Mouse (Mus musculus) olfactory bulb, adult 2 months (tissue): ENCODE measurements around the gene Sptlc2. TPM values are rescaled to one million over a fixed set of nuclear protein-coding genes. Genes with fewer than 3 reads are reported as not detected.

Experiments used
- H3K27ac ChIP-seq: fragments of 200-500 bp; 2 replicates; pipeline ENCODE4 v1.5.1; 2012; ENCODE audit warnings: low read depth, low read length; ENCODE audit not compliant: insufficient read depth
- H3K4me1 ChIP-seq: fragments of 200-500 bp; 2 replicates; pipeline ENCODE4 v1.6.1; 2012; ENCODE audit warnings: low read length; ENCODE audit not compliant: control insufficient read depth, insufficient read depth
- H3K4me3 ChIP-seq: fragments of 200-500 bp; 2 replicates; pipeline ENCODE4 v1.5.1; 2012; ENCODE audit warnings: mild to moderate bottlenecking, low read depth, low read length, moderate library complexity; ENCODE audit not compliant: insufficient read depth
- CTCF ChIP-seq: fragments of 200-500 bp; IDR thresholded peaks from 2 replicates; pipeline ENCODE4 v1.5.1; 2012; ENCODE audit warnings: low read depth, mild to moderate bottlenecking, low read length, moderate library complexity; ENCODE audit not compliant: insufficient read depth
- POLR2A ChIP-seq: fragments of 200-500 bp; IDR thresholded peaks from 2 replicates; pipeline ENCODE4 v1.6.1; 2012; ENCODE audit warnings: mild to moderate bottlenecking, low read depth, low read length, moderate library complexity; ENCODE audit not compliant: insufficient read depth
- WGBS: fragments of 180-500 bp; shearing (Covaris S2); methylation state at CpG from one replicate; pipeline ENCODE4 v1.1.7; 2018; 5-methylcytosine and 5-hydroxymethylcytosine counted together
- polyA plus RNA-seq: library from polyadenylated mRNA; stranded (reverse); fragments of >200 nt; gene quantifications from 2 replicates; pipeline ENCODE4 v1.2.4, GENCODE M21; 2012; ENCODE audit warnings: low replicate concordance; ENCODE audit not compliant: missing spikeins, insufficient read depth, insufficient read length

Sptlc2 gene
- polyA plus RNA-seq, 1 experiment = not detected

DNA sequence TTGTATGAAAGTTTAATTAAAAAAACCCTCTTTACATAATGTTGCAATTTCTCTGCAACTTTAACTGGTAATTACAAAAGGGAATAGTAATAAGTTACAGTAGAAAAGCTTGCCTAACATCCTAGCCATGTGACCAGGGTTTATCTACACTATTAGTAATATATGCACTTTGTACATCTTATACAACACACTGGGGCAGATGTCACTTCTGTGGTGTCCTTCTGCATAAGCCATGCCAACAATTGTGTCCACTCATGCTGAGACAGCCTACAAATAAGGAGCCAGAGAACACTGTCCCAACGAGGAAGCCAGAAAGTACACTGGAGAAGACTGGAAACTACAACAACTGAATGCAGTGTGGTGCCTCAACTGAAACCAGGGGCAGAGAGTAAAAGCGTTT, 40.1 kb downstream of the Sptlc2 start:
- Histone ChIP-seq H3K27ac (no peak overlapping the region), H3K4me1 (no peaks in the 10 kb centered on the region), H3K4me3 (no peak overlapping the region)
- WGBS = 68% methylated on average over 2 of the region's 2 CpGs
- TF ChIP-seq POLR2A = no peak
- TF ChIP-seq CTCF = no peak

DNA sequence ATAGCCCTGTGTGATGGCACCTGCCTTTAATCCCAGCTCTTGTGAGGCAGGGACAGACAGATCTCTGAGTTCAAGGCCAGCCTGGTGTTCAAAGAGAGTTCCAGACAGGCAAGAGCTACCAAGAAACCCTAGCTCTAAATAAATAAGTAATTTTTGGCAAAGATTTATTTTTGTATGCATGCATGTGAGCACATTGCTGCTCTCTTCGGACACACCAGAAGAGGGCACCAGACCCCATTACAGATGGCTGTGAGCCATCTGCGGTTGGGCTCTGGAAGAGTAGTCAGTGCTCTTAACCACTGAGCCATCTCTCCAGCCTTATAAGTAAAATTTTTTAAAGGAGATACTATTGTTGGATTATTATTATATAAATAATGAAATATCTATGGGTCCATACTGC, 40.6 kb downstream of the Sptlc2 start:
- no peak overlapping the region for H3K27ac ChIP-seq
- 77% methylated on average over 2 of the region's 2 CpGs for WGBS
- no peak overlapping the region for H3K4me3 ChIP-seq
- no peaks in the 10 kb centered on the region for H3K4me1 ChIP-seq
- TF ChIP-seq POLR2A = no peak
- TF ChIP-seq CTCF = no peak

DNA sequence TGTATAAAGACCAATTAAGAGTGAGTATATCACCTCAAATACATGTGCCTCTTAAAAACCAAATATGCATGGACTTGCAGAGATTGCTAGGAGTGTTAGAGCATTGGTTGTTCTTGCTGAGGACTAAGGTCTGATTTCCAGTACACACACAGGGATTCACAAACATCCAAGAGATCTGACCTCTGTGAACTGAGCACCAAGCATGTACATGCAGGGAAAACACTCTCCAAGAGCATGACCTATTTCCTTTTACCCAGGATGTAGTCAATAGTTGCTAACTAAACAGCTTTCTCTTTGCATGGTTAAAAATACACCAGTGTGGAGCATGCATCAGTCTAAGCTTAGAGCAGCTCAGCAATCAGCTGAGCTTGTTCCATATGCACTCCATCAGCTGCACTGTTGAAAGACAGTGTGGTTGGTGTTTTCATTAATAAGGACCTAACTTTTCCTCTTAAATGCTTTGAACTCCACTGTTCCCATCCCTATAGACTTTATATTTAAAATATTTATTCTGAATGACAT, 45.0 kb downstream of the Sptlc2 start:
- H3K27ac ChIP-seq = no peak overlapping the region
- no peaks in the 10 kb centered on the region for H3K4me1 ChIP-seq
- TF ChIP-seq POLR2A = no peak
- TF ChIP-seq CTCF = no peak
- H3K4me3 ChIP-seq = no peak overlapping the region

DNA sequence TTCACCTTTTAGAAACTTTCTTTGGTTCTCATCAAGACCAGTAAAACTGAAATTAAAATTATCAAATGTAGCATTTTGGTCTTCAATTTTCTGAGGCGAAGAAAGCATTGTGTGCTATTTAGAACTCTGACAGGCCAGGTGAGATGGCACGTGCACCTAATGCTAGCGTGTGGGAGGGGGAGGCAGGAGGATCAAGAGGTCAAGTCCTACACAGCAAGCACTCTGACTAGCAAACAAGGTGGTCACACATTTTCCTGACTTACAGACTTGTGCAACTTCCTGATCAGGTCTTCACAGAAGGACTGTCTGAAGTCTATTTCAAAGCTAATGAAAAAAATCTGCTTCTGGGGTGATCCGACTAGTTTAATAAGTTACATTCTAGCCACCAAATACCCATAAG, 50.1 kb downstream of the Sptlc2 start:
- WGBS = 90% methylated on average over 4 of the region's 4 CpGs
- H3K4me3 ChIP-seq = no peak overlapping the region
- H3K27ac ChIP-seq = no peak overlapping the region
- H3K4me1 ChIP-seq = no peaks in the 10 kb centered on the region
- TF ChIP-seq POLR2A = no peak
- TF ChIP-seq CTCF = no peak

DNA sequence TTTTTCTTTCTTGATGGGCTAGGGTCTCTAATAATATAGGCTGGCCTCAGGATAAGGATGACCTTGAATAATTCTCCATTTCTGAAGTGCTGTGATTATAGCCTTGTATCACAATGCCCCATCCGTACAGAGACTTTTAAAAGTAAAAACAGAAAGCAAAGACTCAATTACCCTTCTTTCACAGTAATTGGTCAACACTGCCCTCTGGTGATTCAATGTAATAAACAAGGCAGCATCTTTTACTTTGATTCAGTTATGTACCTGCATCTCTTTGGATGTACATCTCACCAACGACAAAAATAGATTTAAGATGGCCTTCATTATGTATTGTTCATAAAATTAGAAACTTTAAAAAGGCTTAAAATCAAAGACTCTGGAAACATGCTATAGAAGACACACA, 53.3 kb downstream of the Sptlc2 start:
- 13% methylated on average over 2 of the region's 2 CpGs for WGBS
- no peak for TF ChIP-seq POLR2A
- TF ChIP-seq CTCF = no peak
- H3K4me1 ChIP-seq = no peaks in the 10 kb centered on the region

DNA sequence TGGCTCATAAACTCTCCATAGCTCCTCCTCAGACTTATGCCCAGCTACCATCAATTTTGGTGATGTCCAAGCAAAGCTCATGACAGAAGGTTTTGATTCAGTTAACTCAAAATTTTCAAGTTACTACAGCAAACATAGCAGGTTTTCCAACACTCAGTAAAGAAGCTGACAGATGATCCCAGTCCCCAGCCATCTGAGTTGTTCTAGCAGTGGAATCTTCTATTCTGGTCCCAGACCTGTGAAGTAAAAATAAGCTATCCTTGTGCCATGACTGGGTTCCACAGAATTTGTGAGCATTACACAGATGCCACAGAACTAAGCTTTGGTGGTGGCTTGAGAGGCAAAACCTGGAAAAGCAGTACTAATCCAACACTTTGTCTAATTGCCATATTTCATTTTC, 54.4 kb downstream of the Sptlc2 start:
- no peak for TF ChIP-seq POLR2A
- TF ChIP-seq CTCF = no peak
- no peak overlapping the region for H3K4me3 ChIP-seq
- no peak overlapping the region for H3K27ac ChIP-seq
- H3K4me1 ChIP-seq = no peaks in the 10 kb centered on the region

More for the DNA sequence above, 53.3 kb downstream of the Sptlc2 start:
- no peak overlapping the region for H3K4me3 ChIP-seq
- no peak overlapping the region for H3K27ac ChIP-seq

DNA sequence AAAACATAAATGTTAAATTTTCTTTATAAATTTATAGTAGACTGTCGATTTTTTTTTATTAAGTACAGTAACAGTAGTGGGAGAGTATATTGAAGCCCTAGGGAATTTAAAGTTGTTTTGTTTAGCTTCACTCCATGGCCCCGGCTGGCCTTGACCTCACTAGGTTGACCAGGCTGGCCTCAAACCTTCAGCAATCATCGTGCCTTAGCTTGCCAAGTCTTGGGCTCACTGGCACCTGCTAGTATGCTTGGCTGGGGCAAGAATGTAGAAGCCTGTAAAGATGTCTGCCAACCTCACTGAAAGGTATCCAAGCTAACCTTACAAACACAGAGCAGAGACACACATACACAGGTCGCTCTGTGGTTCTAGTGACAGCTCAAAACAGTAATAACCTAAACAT, 55.6 kb downstream of the Sptlc2 start:
- no peak overlapping the region for H3K27ac ChIP-seq
- no peak overlapping the region for H3K4me3 ChIP-seq
- TF ChIP-seq POLR2A (no peak), CTCF (no peak)
- no peaks in the 10 kb centered on the region for H3K4me1 ChIP-seq
- WGBS = 78% methylated on average over 4 of the region's 4 CpGs

DNA sequence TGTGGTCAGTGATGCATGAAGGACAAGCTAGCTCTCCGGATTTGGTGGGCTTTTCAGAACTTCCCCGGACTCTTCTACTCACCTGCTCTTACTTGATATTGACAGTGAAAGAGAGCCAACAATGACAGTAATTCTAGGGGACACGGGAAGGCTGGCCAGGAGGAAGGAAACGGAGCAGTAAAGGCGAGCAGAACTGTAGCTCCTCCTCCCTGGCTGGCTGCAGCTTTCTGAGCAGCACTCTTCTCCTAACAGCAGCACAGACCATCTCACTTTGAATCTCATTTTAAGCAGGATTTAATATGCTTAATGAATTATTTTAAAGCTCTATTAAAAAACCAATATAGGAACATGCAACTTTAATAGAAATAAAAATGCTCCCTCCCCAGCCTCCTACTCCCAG, 56.2 kb downstream of the Sptlc2 start:
- 33% methylated on average over 5 of the region's 5 CpGs for WGBS
- H3K4me1 ChIP-seq = no peaks in the 10 kb centered on the region
- no peak overlapping the region for H3K4me3 ChIP-seq
- TF ChIP-seq CTCF = no peak
- no peak for TF ChIP-seq POLR2A
- H3K27ac ChIP-seq = no peak overlapping the region

DNA sequence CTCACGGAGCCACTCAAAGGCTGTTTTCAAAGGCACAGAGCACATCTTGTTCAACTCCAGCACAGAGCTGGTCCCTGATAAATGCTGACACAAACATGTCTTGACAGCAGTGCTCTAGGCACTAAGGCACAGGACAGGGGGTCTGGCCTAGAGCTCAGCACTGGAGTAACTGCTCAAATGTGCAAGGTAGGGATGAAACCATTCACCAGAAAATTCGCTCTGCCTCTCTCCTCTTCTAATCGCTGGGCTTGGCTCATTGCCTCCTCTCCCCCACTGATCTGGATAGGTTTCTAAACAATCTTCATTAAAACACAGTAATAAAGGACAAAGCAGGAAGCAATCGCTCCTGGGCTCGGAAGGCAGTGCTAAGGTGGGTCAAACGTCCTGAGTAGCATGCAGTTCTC, 57.1 kb downstream of the Sptlc2 start:
- 47% methylated on average over 6 of the region's 6 CpGs for WGBS
- no peak overlapping the region for H3K27ac ChIP-seq
- no peak for TF ChIP-seq POLR2A
- no peak for TF ChIP-seq CTCF
- H3K4me3 ChIP-seq = no peak overlapping the region
- no peaks in the 10 kb centered on the region for H3K4me1 ChIP-seq

DNA sequence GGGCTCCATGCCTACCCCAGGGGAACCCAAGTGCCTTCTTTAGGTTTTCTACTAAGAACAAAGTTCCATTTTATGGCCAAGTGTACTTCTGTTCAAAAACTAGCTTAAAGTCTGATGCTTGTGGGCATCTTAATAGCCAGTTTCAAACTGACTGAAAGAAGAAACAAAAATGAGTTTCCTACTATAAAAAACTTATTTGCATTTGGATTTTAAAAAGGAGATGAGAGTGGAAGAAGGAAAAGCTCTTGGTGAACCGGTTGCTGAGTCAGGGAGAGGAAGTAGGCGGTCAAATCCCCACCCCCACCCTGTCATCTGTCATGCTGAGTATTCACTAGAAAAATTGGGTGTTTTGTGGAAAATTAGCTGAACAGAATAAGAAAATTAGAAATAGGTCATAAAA, 57.9 kb downstream of the Sptlc2 start:
- TF ChIP-seq POLR2A (no peak), CTCF (no peak)
- Histone ChIP-seq H3K27ac (no peak overlapping the region), H3K4me1 (no peaks in the 10 kb centered on the region), H3K4me3 (no peak overlapping the region)
- WGBS = 55% methylated on average over 2 of the region's 2 CpGs
